Mouse (Mus musculus) thymus, postnatal 14 days (tissue): ENCODE results near the gene Kcnj12.

ENCODE experiments used
- DNase-seq: peaks from one replicate; pipeline ENCODE4 v3.0.0; 2021

Kcnj12 gene

GRCm38 (mm10) chr11:61111472-61111871 is 89.1 kb downstream of the Kcnj12 start:
- DNase-seq, result no peak

DNA sequence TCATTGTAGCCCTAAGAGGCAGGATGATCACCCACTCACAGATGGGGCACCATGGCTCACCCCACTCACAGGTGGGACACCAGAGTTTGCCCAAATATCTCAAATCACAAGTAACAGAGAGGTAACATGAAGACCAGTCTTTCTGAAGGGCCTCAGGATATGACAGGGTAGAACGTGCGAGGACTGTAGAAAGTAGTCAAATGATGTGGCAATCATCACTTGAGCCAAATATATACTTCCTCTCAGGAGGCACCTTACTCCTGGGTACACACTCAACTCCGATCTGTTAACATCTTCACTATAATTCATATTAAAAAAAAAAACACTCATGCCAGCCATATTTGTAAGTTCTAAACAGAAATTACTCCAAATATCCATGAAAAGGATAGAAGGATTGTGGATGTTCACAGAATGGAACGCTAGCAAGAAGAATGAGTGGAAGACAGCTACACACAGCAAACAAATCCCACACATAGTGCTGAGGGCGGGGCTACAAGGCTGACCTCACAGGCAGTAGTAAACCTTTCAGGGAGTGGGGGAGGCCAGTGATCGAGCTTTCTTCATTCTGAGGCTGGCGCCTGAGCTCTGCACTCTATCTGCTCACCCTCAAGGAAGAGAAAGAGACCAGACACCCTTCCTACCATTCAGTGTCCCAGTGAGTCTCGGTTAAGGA is 90.1 kb downstream of the Kcnj12 start:
- DNase-seq, result no peak

- no peak for DNase-seq
Measured at GRCm38 (mm10) chr11:61116226-61116625, 93.9 kb downstream of the Kcnj12 start.

GRCm38 (mm10) chr11:61119996-61120583 is 97.7 kb downstream of the Kcnj12 start:
- no peak for DNase-seq
